Mouse (Mus musculus): ENCODE results near the gene Epb41l3.

Gene Epb41l3

GRCm38 (mm10) chr17:69181560-69182316 lies 106.3 kb downstream of the Epb41l3 start:
- DNase-seq (ENCODE audit: low spot score) = no peak

- DNase-seq (ENCODE audit: low spot score) = no peak
Measured at GRCm38 (mm10) chr17:69187794-69188193, 112.3 kb downstream of the Epb41l3 start.

- no peak for DNase-seq (ENCODE audit: low spot score)
Measured at GRCm38 (mm10) chr17:69192863-69193493, 117.5 kb downstream of the Epb41l3 start.

GRCm38 (mm10) chr17:69194599-69194998 lies 119.1 kb downstream of the Epb41l3 start:
- DNase-seq (ENCODE audit: low spot score) = no peak

DNA sequence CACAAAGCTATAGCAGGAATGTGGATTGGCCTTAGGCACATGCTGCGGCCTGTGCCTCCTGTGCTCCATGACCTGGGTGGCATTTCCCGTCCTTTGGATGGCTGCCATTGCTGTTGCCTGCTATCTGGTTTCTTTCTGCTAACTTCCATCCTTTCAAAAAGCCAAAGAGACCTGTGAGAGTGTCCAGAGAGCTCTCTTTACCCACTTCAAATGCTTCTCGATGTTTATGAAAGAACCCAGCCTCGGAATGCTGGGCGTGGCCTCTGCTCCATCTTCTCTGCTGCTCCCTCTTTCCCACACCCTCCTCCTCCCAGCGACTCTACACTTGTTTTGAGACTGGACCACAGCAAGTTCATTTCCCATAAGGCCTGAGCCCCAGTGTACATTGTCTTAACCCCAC lies 120.3 kb downstream of the Epb41l3 start:
- no peak for DNase-seq (ENCODE audit: low spot score)

DNA sequence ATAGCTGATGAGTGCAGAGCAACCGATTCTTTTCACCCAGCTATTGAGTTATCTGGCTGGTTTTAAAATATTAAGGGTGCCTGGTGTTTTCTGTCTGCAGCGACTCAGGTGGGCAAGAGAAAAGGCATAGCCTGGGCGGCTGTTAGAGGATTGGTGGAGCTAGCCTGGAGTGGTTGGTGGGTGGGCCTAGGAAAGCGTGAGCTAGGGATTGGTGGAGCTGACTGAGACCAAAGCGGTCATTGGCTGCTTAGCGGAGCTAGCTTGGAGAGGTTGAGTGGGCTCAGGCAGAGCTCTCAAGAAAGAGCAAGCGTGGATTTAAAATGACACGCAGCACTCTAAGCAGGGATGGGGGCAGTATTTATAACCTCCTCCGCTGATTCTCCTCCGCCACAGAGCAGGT lies 121.2 kb downstream of the Epb41l3 start:
- DNase-seq (ENCODE audit: low spot score) = no peak

- DNase-seq (ENCODE audit: low spot score) = no peak
Measured at GRCm38 (mm10) chr17:69198805-69199204, 123.3 kb downstream of the Epb41l3 start.

DNA sequence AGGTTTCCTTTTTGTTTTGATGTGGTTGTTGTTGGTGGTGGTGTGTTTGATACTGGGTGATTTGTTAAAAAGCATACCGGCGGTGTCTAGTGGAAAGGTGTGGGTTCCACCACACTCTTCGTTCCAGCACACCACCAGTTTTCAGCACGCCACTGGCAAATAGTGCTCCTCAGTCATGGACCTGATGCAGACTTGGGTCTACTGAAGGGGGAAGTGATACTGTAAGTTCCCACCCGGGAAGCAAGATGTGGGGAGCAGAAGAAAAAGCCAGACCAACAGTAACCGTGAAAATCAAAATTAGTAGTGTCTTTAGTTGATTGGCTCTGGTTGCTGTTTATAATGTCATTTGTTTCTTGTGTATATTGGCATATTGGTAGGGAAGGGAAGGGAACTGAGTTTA lies 124.3 kb downstream of the Epb41l3 start:
- no peak for DNase-seq (ENCODE audit: low spot score)

DNA sequence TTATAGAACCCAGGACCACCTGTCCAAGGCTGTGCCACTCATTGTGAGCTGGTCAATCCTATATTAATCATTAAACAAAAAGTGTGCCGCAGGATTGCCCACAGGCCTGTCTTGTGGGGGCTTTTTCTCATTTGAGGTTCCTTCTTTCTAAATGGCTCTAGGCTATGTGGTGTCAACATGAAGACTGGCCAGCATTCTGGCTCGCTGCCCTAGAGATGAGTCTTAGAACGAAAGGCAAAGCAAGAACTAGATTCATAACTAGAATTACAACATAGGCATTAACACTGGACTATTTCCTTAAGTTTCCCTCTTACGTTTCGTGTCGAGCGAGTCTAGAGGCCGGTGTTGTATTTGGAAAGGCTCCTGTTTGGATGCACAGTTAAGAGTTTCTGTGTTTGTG lies 125.5 kb downstream of the Epb41l3 start:
- DNase-seq (ENCODE audit: low spot score) = no peak

GRCm38 (mm10) chr17:69205282-69205999 lies 130.0 kb downstream of the Epb41l3 start:
- no peak for DNase-seq (ENCODE audit: low spot score)

DNA sequence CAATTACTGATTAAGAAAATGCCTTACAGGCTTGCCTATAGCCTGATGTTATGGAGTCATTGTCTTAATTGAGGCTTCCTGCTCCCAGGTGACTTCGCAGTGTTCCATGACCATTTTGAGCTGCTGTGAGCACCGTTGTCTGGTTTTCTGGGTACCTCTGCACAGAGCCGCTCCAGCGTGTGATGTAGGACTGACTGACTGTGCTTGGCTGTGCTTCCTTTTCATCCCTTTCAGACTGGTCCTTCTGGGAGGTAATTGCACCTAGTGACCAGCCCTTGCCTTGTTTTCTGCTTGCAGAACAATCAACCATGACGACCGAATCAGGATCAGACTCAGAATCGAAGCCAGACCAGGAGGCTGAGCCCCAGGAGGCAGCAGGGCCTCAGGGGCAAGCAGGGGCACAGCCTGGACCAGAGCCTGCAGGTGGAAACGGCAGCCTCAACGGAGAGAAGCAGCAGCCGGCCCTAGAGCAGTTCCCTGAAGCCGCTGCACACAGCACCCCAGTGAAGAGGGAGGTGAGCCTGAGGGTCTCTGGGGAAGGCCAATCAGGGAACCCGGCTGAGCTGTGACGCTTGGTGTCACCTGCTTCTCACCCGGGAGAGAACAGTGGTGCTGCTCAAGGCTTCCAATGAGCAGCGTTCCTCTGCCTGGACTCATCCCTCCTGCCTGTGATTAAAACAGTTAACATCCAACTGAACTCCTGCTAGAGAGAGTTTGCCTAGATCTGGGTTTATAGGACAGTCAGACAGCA lies 132.3 kb downstream of the Epb41l3 start:
- DNase-seq (ENCODE audit: low spot score) = no peak

GRCm38 (mm10) chr17:69211065-69211464 lies 135.6 kb downstream of the Epb41l3 start:
- no peak for DNase-seq (ENCODE audit: low spot score)

DNA sequence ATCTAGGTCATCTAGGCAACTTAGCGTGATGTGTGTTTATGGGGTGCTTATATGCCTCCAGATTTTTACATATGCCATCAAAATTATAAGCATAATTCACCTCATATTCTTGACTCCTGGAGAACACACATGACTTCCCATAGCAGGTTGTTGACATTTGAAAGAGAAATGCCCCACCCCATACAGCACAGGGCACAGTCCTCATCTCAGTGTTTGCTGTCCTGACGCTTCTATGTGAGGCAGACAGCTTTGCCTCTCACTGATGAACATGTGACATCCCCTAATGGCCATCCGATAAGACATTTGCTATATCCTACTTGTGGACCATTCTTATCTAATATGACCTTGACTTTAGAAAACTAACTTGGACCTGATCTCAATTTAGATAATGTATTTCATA lies 140.6 kb downstream of the Epb41l3 start:
- no peak for DNase-seq (ENCODE audit: low spot score)

DNA sequence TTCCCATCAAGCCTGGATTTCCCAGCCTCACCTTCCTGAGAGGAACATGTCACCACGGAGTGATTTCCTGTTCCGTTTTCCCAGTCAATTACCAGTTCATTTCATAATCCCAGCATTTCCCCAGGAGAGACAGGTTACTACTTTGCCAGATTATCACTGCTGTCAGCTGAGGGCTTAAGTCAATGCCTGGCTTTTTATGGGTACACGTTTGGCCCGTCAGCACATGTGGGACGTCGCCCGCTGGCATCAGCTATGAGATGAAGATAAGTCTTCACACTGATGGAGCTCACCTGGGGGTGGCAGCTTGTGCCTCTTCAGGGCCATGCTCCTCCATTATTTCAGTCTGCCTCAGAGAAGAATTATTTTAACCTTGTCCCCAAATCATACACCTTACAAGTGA lies 145.4 kb downstream of the Epb41l3 start:
- DNase-seq (ENCODE audit: low spot score) = no peak

DNA sequence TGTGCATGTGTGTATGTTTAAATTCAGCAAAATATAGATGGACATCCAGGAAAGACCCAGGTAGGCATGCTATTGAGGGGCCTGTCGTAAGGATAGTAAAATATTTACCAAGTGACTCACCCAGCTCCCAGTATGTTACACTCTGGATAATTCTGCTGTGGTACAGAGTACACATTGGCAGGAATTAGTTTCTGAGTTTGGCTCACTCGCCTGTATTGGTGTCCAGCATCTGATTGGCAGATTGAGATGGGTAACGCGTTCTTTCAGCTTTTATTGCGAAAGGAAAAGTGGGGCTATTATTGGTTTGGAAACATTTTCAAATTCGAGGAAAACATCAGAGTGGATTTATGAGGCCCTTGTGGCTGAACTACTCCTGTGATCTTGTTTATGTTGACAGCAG lies 145.9 kb downstream of the Epb41l3 start:
- DNase-seq (ENCODE audit: low spot score) = no peak

DNA sequence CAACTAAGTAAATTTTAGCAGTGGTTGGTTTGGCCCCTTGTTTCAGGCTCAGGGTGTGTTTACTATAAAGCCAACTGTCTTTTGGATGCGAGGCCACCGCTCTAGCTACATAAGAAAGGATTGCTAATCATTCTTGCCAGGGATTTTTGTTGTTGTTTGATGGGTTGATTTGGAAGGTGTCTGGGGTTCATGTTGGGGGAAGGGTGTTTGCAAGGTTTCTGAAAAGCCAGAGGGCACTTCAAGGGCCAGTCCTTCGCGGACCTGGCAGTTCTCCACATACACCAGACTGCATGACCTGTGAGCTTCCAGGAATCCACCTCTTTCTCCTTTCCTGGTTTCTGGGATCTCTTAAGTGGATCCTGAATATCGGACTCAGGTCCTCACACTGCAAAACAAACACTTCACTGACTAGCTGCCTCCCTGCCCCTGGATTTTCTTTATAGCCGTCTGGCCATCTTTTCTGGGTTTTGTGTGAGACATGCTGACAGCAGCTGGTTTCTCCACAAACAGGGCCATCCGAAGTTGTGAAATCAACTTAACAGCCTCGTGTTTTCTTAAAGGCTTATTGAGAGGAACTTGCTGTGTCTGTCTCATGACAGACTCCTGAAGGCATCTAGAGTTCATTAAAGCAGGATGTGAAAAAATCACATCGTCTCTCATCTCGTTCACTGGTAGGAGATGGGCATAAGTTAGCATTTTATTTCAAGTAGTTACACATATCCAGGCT lies 146.6 kb downstream of the Epb41l3 start:
- DNase-seq (ENCODE audit: low spot score) = no peak

GRCm38 (mm10) chr17:69225996-69226395 lies 150.5 kb downstream of the Epb41l3 start:
- DNase-seq (ENCODE audit: low spot score) = no peak

- DNase-seq (ENCODE audit: low spot score) = no peak
Measured at GRCm38 (mm10) chr17:69227426-69228014, 152.0 kb downstream of the Epb41l3 start.

DNA sequence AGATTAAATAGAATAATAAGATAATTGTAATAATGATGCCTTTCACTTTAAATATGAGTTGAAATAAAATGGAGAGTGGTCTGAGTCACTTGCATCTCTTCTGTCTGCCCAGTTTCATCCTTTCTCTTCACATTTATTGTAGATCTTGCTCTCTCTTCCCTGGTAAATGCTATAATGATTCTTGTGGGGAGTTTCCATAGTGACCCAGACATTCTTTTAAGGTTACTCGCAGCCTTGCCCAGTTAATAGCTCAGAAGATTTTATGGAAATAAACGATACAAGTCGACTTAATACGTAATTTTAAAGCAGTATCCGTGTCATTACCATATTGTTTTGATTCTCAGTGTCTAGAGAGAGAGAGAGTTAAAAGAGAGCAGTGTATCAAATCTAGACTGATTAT lies 154.0 kb downstream of the Epb41l3 start:
- no peak for DNase-seq (ENCODE audit: low spot score)

DNA sequence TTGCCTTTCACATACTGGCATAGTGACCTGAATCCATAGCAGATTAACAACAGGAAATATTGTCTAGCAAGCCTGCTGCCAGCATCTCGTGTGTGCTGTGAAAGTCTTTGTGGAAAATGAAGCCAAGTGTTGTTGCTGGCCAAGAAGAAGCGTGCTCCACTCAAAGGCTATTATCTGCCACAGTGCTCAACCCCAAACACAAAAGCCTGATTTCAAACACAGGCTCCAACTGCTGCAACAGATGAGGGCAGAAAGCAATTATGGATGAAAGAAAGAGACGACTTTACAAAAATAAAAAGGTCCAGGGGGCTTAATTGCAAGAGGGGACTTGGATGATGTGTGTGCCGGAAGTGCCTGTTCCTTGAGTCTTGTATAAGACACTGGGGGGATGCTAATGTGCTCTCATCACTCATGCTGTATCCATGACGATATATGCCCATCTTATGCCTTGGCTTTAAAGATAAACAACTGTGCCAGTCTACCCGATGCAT lies 154.7 kb downstream of the Epb41l3 start:
- DNase-seq (ENCODE audit: low spot score) = no peak

DNA sequence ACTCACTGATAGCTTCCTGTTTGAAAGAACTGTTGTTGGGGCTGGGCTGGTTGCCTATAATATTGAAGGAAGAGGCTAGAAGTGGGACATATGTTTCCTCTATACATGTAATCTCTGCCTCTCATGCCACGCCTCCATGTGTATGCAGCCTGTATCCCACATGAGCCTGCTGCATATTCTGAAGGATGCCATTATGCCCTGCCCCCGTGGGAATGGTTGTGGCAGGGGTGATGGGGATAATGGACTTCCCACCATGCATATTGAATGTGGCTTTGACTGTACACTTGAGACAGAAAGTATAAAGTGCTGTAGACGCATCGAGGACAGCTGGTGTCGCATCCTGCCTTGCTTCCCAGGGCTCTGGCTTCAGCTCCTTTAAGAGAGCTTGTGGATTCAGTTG lies 155.9 kb downstream of the Epb41l3 start:
- no peak for DNase-seq (ENCODE audit: low spot score)
